Mouse (Mus musculus) liver, adult 2 months (tissue): ENCODE data around the gene Trp73. TPM values are rescaled to one million over a fixed set of nuclear protein-coding genes. Genes with fewer than 3 reads are reported as not detected.
A peak's percentile ranks its signal among the peaks of the same experiment; 100 is the strongest.

Experiments used
- DNase-seq: peaks from one replicate; pipeline ENCODE4 v3.0.0-alpha.2; 2011; ENCODE audit warnings: low read depth, low spot score; ENCODE audit errors: extremely low read depth
- H3K27ac ChIP-seq: fragments of 200-500 bp; replicated peaks from 2 replicates; pipeline ENCODE4 v1.5.1; 2012; ENCODE audit warnings: low read depth, mild to moderate bottlenecking, control low read depth, inconsistent platforms, low read length; ENCODE audit not compliant: insufficient read depth
- H3K27me3 ChIP-seq: fragments of 200-500 bp; 2 replicates; pipeline ENCODE4 v1.6.1; 2012; ENCODE audit warnings: mild to moderate bottlenecking, moderate library complexity, low read length, inconsistent platforms; ENCODE audit not compliant: control insufficient read depth, insufficient read depth
- H3K36me3 ChIP-seq: fragments of 200-500 bp; 2 replicates; pipeline ENCODE4 v1.6.1; 2012; ENCODE audit warnings: low read length, inconsistent platforms; ENCODE audit not compliant: control insufficient read depth, insufficient read depth
- H3K4me1 ChIP-seq: fragments of 200-500 bp; 2 replicates; pipeline ENCODE4 v1.6.1; 2011; ENCODE audit warnings: low read length; ENCODE audit not compliant: control insufficient read depth, insufficient read depth
- H3K4me3 ChIP-seq: fragments of 200-500 bp; 2 replicates; pipeline ENCODE4 v1.5.1; 2011; ENCODE audit warnings: low read depth, mild to moderate bottlenecking, control low read depth, low read length, moderate library complexity; ENCODE audit not compliant: insufficient read depth
- H3K79me2 ChIP-seq: fragments of 200-500 bp; 2 replicates; pipeline ENCODE4 v1.6.1; 2012; ENCODE audit warnings: inconsistent platforms, mild to moderate bottlenecking, low read length, moderate library complexity; ENCODE audit not compliant: control insufficient read depth, insufficient read depth
- H3K9ac ChIP-seq: fragments of 200-500 bp; 2 replicates; pipeline ENCODE4 v1.6.1; 2012; ENCODE audit warnings: low read depth, mild to moderate bottlenecking, control low read depth, inconsistent platforms, low read length
- CTCF ChIP-seq: fragments of 200-500 bp; IDR thresholded peaks from 2 replicates; pipeline ENCODE4 v1.5.1; 2011; ENCODE audit warnings: low read depth, low read length, control low read depth
- POLR2A ChIP-seq: fragments of 200-500 bp; IDR thresholded peaks from 2 replicates; pipeline ENCODE4 v1.6.1; 2011; ENCODE audit warnings: low read length, control low read depth; ENCODE audit not compliant: insufficient read depth; ENCODE audit errors: extremely low read depth
- WGBS: fragments of 180-500 bp; shearing (Covaris S2); methylation state at CpG from one replicate; pipeline ENCODE4 v1.1.7; 2018; 5-methylcytosine and 5-hydroxymethylcytosine counted together
- polyA plus RNA-seq: library from polyadenylated mRNA; depleted of rRNA; stranded (reverse); fragments of >200 nt; gene quantifications from 2 replicates; pipeline ENCODE4 v1.2.3, GENCODE M21; 2012
- total RNA-seq: library from RNA; depleted of rRNA; stranded (reverse); fragments of >200 nt; gene quantifications from 2 replicates; pipeline ENCODE4 v1.2.3, GENCODE M21; 2014

Gene Trp73
- total and polyA plus RNA-seq, 2 experiments: not detected

DNA sequence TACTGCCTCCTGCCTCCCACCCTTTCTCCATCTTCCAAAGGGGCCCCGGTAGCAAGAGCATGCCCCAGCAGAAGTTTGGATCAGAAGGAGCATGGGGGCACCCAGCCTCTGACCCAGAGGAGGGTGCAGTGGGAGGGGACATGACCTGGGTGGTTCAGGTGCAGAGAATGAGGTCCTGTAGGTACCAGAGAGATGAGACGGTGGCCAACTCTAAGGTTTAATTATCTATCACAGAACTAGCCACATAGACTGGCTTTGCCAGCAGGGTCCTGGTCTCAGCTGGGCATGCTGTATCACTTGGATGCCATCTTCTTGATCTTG lies 113.6 kb downstream of the Trp73 start:
- TF ChIP-seq CTCF (no peak), POLR2A (no peak)
- H3K4me1 ChIP-seq: peaks cover 6% of the 10 kb centered on the region
- peak overlapping the region; percentile 84 for H3K9ac ChIP-seq
- H3K27me3 ChIP-seq: no peaks in the 10 kb centered on the region
- H3K79me2 ChIP-seq: no peaks in the 10 kb centered on the region
- H3K27ac ChIP-seq: no peak overlapping the region
- H3K36me3 ChIP-seq: no peaks in the 10 kb centered on the region
- peak overlapping the region; percentile 86; the same call in 1 of the 2 replicates for H3K4me3 ChIP-seq
- DNase-seq: no peak
- WGBS: 17% methylated on average over 2 of the region's 2 CpGs

DNA sequence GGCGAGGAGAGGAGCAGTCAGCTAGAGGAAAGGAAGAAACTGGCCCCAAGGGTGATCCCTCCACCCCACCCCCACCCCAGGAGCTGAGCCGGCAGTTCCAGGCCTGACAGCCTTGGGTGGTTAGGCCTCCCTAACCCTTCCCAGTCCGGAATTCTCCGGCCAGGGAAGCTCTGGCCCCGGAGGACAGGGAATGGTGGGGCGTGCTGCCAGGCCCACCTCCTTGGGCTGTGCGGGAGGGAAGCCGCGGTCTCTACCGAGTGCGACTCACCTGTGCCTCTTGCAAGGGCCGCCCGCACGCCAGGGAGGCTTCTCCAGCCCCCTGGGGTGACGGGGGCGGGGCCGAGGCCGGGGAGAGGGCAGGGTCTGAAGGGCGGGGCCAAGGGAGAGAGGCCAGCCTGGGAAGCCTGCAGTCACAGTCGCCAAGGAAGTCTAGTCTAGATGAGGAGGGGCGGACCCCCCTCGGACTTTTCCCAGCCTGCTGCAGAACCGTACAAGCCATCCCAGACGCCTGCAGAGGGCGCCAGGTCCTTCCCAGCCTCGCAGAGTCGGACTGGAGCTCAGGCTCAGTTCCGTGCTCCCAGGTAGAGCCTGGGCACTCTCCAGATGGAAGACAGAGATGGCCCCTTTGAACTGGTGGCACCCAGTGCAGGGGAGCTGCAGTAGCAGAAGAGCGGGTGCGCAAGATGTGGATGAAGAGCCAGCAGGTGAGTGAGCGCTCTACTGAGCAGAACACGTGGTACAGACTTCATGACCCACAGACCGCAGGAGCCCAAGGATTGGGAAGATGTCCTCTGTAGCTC lies 114.2 kb downstream of the Trp73 start, which contains the start of gene Smim1:
Gene Smim1, minus strand, starts transcription at position 590 of the 800 bp plus-strand sequence.
- peaks cover 6% of the 10 kb centered on the region for H3K4me1 ChIP-seq
- no peaks in the 10 kb centered on the region for H3K79me2 ChIP-seq
- peak within 1 kb of the TSS; percentile 86 for H3K4me3 ChIP-seq
- H3K27me3 ChIP-seq: no peaks in the 10 kb centered on the region
- DNase-seq: peak; percentile 40
- peak within 1 kb of the TSS; percentile 84 for H3K9ac ChIP-seq
- TF ChIP-seq CTCF: peak; percentile 70
- TF ChIP-seq POLR2A: 0 out of 2 replicates have a peak, but pooled peaks have one; percentile 25
- 2% methylated on average over 33 of the region's 33 CpGs for WGBS
- H3K27ac ChIP-seq: peak within 1 kb of the TSS; percentile 17; the same call in 1 of the 2 replicates
- no peaks in the 10 kb centered on the region for H3K36me3 ChIP-seq

DNA sequence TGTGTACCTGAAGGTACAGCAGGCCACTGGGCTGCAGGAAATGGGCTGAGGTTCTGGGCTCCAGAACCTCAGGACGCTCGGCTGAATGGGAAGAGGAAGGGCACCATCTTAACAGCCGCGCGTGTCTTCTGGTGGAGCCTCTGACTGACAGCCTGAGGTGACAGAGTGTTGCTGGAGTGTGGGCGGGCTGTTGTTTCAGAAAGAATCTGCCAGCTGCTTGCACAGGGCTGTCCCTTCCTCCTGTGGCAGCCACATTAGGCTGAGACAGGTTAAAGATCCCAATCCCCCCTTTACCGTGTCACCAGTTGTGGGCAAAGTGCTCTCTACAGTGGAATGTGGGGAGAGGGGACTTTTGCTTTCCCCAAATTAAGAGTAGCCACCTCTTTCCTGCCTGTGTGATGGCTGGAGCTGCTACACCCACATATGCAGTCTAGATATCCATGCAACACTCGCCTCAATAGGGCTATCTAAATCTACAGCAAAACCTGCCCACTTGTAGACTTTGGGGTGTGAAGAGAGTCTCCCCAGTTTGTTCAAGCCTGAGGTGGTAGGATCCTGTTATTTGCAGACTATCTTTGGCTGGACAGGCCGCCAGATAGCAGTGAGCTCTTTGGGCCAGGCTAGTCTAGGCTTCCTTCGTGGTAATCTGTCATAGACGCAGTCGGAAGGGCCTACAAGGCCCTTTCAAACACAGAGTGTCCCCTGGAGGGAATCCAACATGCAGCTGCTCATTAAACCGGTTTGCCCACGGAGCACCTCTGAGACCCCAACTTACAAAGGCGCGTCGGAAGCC lies 115.1 kb downstream of the Trp73 start:
- Histone ChIP-seq H3K27ac (no peak overlapping the region), H3K9ac (peak overlapping the region; percentile 84), H3K27me3 (no peaks in the 10 kb centered on the region), H3K4me3 (peak overlapping the region; percentile 86), H3K79me2 (no peaks in the 10 kb centered on the region), H3K36me3 (no peaks in the 10 kb centered on the region), H3K4me1 (peaks cover 6% of the 10 kb centered on the region)
- no peak for DNase-seq
- no peak for TF ChIP-seq POLR2A
- TF ChIP-seq CTCF: no peak
- 37% methylated on average over 17 of the region's 17 CpGs for WGBS

DNA sequence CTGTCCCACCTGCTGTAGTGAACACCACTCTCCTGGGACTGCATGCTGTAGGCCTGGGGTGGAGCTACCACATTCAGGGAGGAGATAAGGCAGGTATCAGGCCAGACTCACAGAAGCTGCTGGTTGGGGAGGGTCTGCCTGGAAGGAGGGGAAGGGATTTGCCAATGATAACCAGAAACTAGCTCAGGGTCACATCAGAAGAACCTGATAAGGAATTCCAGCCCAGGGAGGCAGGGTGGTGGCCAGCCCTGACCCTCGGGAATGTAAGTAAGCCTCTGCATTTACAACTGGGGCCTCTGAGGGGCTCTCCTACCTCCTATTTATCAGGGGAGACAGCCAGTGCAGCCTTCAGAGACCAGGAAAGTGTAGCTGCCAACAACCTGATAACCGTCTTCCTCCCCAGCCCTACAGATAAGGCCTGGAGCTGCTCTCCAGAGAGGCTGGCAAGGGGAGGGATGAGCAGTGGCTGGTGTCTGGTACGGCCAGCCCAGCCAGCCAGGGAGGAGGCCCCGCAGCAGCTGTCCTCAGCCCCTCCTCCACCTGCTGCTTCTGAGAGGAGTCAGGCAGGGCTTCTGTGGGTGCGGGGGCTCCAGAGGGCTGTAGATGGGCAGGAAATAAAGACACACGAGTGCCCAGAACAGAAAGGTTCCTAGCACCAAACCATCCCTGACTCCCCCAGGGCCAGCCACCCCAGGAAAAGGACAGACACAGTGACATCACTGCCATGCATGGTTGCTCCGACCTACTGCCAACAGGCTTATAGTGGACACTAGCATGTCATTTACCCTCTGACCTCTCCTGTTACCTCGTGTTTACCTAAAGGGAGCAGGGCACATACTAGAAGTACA lies 116.0 kb downstream of the Trp73 start:
- 35% methylated on average over 8 of the region's 8 CpGs for WGBS
- TF ChIP-seq CTCF: no peak
- TF ChIP-seq POLR2A: no peak
- H3K4me1 ChIP-seq: peaks cover 6% of the 10 kb centered on the region
- DNase-seq: peak; percentile 50
- no peak overlapping the region for H3K27ac ChIP-seq
- no peaks in the 10 kb centered on the region for H3K27me3 ChIP-seq
- H3K79me2 ChIP-seq: no peaks in the 10 kb centered on the region
- H3K4me3 ChIP-seq: no peak overlapping the region
- H3K36me3 ChIP-seq: no peaks in the 10 kb centered on the region
- H3K9ac ChIP-seq: no peak overlapping the region

DNA sequence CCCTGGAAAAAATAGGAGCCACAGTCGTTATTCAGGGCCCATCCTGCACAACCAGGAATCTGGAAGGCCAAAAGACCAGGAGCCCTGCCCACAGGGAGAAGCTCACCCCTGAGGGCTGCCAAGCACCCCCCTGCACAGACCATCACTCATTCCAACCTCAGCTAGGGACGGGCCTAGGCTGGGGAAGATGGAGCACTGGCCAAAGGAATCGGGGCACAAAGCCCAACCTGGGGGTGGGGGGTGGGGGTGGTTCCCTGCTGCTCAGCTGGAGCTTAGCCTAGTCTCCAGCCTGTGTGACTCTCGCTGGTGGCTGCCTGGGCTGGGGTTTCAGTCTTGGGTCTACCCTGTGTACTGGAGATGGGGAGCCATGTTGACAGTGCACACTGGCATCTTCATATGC lies 117.2 kb downstream of the Trp73 start:
- Histone ChIP-seq H3K9ac (no peak overlapping the region), H3K4me1 (peaks cover 6% of the 10 kb centered on the region), H3K27me3 (no peaks in the 10 kb centered on the region), H3K27ac (no peak overlapping the region), H3K36me3 (no peaks in the 10 kb centered on the region; the same call in 1 of the 2 replicates), H3K4me3 (no peak overlapping the region), H3K79me2 (no peaks in the 10 kb centered on the region)
- 63% methylated on average over 4 of the region's 4 CpGs for WGBS
- no peak for TF ChIP-seq CTCF
- no peak for TF ChIP-seq POLR2A
- DNase-seq: no peak
